Mouse (Mus musculus): ENCODE measurements around the gene Fam117b. TPM values are rescaled to one million over a fixed set of nuclear protein-coding genes. Genes with fewer than 3 reads are reported as not detected.
A peak's percentile ranks its signal among the peaks of the same experiment; 100 is the strongest.

The Fam117b gene
- total RNA-seq, 2 experiments from 2014 or later: 4.3 to 9.6 TPM

- DNase-seq (ENCODE audit: low spot score): peak; percentile 10
Observed at GRCm38 (mm10) chr1:59913195-59913868, 526 bp downstream of the Fam117b start.

DNA sequence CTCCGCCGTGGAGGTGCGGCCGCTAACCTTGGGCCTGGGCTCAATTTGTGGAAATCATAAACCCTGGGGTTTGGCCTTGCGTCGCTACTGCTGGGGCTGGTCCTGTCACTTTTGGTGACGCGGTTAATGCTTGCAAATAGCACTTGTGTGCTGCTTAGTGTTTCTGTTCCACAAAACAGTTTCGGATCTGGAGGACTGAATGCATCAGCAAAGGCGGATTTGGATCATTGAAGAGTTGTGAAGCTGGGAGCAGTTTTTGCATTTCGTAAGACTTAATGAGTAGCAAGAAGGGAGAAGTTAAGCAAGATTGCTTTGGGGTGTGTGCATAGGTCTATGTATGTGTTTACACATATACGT is 1.0 kb downstream of the Fam117b start:
- peak; percentile 27 for DNase-seq (ENCODE audit: low spot score)

- DNase-seq (ENCODE audit: low spot score): no peak
Observed at GRCm38 (mm10) chr1:59914799-59915198, 2.0 kb downstream of the Fam117b start.

GRCm38 (mm10) chr1:59915843-59916610 is 3.2 kb downstream of the Fam117b start:
- no peak for DNase-seq (ENCODE audit: low spot score)

DNA sequence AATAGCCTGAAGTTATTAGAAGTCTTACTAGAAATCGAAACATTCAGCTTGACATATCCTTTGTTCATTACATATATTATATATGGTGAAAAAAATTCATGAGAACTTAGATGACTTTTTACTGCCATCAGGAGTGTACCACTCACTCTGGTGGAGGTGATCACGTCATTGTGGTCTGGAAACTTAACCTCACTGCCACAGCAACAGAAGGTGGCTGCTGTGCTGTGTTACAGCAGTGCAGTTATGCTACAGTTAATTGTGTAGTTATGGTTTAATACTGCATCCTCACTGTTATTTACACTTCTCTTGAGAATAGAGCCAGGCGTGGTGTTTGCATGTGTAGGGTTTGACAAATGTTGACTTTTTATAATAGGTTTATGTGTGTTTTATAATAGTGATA is 4.6 kb downstream of the Fam117b start:
- no peak for DNase-seq (ENCODE audit: low spot score)

DNA sequence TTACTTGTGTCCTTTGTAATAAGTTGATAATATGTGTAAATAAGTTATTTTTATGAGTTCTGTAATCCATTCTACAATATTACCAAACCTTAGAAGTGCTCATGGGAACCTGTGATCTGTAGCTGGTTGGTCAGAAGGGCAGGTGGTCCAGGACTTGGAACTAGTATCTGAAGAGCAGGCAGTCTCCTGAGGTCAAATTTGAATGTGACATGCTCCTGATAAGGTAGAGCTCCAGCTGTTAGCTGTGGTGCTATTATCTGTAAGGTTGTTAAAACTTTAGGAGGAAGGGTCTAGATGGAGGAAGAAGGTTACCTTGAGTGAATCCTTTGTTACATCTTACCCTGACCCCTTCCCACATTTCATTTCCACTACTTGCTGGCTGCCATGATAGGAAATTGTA is 5.3 kb downstream of the Fam117b start:
- DNase-seq (ENCODE audit: low spot score): no peak

DNA sequence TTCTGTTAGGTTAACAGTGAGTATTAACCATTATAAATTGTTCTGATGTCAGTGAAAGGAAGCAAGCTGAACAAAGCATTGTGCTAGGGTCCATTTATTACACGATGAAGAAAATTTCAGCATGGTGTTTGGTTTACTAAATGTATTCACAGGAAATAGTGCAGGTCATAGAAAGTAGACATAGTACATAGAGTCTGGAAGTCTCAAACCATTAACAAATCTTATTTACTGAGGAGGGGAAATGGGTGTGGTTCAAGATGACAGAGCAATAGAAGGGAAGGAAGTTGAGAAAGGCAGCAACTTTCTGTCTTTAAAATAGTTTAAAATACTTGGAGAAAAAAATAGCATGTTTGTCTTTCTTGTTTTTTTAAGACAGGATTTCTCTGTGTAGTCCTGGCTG is 10.4 kb downstream of the Fam117b start:
- no peak for DNase-seq (ENCODE audit: low spot score)

GRCm38 (mm10) chr1:59923673-59924072 is 10.9 kb downstream of the Fam117b start:
- DNase-seq (ENCODE audit: low spot score): no peak

GRCm38 (mm10) chr1:59924411-59924810 is 11.6 kb downstream of the Fam117b start:
- no peak for DNase-seq (ENCODE audit: low spot score)

DNA sequence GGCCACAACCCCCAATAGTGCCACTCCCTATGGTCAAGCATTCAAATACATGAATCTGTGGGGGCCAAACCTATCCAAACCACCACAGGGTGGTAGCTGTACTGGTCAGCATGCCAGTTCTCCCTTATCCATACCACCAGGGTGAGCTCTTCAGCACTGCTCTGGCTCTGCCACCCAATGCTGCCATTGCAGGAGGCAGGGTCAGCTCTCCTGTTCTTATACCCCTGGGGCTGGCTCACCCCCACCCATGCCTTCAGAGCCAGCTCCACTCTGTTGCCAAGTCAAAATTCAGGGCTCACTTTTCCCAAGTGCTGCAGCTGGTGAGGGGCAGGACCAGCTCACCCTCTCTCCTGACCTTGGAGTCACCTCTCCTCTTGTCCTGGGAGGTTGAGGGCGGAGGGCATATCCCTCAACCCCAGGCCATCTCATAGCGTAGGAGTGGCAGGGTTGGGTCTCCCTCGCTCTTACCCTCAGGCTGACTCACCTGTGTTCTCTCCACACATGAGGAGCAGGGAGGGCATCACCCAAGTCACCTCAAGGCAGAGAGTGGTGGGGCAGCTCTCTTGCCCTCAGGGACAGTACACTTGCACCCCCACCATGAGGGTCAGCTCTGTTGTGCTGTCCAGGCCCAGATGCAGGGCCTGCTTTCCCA is 13.3 kb downstream of the Fam117b start:
- no peak for DNase-seq (ENCODE audit: low spot score)

GRCm38 (mm10) chr1:59927131-59927680 is 14.4 kb downstream of the Fam117b start:
- DNase-seq (ENCODE audit: low spot score): no peak

DNA sequence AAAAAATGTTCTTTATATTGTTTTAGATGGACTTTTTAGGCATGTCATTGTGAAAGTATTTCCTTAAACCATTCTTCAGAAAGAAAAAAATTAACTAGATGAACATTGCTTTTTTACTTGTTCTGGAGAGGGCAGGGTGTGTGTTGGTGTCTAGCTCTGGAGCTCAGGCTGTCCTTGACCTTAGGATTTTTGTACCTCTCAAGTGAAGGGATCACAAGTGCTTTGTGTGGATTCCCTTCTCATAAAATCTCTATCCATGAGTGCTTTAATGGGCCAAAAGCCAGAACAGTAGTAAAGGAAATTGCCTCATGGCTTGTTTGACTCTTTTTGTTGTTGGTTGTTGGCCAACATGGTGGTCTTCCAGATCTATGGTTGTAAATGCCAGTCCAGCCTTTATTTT is 18.1 kb downstream of the Fam117b start:
- DNase-seq (ENCODE audit: low spot score): no peak

DNA sequence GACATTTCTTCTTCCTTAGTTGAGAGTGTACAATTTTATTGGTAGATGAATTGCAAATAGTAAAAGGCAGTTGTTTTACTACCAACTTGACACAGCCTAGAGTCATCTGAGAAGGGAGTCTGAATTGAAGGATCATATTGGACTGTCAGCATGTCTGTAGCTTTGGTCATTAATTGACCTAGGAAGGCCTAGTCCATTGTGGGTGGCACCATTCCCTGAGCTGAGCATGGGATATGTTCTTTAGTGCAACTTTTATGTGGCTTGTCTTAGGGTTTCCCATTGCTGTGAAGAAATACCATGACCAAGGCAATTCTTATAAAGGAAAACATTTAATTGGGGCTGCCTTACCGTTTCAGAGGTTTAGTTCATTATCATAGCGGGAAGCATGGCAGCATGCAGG is 20.2 kb downstream of the Fam117b start:
- DNase-seq (ENCODE audit: low spot score): no peak

DNA sequence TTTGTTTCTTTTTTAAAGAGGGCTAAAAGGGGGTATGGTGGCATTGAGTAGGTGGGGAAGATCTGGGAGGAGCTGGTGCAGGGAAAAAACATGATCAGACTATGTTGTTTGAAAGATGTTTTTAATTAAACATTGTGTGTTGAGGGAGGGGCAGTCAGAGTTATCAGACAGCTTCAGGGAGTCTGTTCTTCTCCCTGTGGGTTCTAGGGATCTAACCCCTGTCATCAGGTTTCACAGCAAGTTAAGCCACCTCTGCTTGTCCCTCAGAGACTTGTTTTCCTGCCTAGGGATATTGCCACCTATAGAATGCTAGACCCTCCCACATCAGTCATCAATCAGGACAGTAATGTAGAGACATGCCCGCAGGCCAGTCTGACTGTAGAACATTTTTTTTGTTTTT is 28.3 kb downstream of the Fam117b start:
- DNase-seq (ENCODE audit: low spot score): no peak

DNA sequence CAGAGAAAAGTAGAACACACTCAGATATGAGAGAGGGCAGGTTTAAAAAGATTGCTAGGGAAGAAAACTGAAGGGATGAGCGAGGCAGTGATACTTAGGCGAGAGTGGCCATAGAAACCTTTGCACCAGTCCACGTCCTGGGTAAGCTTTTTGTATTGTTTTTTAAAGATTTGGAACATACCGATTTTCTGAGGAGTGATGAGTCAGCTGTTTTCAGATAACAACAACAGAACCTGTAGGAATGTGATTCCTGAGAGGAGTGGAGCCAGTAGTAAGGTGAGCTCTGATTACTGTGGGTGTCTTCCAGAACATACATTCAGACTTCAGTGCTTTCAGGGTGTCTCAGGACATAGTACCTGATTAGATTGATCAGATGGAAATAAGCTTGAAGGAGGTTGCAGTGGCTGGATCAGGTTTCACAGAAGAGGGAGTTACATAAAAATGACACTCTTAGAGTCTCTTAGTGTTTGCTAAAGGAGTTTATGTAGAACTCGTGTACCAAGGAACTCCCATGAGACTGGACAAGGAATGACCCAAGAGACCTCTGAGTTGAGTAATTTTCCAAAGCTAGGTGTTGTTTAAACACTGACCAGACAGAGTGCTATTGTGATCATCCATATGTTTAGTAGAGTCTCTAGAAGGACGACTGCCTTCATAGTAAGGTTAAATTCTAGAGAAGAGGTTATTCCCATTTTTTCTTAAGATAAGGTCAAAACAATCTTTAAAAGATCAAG is 29.4 kb downstream of the Fam117b start:
- no peak for DNase-seq (ENCODE audit: low spot score)

DNA sequence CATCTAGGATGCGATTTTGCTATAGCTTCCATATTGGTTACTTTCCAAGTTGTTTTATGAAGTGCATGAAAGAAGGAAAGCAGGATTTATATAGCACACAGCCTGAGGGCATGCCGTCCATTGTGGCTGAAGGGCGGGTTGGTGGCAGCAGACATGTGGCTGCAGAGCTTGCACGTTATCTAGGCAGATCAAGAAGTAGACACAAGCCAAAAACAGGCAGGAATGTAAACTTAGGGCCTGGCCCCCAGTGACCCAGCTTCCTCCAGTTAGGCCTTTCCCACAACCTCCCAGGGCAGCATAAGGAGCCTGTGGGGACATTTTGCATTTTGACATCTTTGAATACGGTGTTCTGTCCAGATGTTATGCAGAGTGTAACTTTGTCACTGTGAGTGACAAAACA is 31.0 kb downstream of the Fam117b start:
- no peak for DNase-seq (ENCODE audit: low spot score)

DNA sequence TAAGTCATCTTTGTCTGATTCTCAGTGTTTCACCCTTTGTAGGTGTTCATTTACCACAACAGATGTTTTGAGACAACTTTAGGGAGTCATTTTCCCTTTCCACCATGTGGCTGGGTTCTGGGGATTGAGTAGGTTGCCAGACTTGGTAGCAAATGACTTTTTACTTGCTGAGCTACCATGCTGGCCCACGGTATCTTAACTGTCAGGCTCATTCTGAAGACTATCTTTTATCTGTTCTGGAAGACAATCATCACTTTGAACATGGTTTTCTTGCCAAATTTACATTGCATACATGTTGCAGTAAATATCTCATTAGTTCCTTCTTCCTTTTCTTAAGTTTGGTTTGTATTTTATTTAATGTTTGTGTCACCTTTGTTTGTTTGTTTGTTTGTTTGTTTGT is 33.2 kb downstream of the Fam117b start:
- DNase-seq (ENCODE audit: low spot score): no peak

- DNase-seq (ENCODE audit: low spot score): no peak
Observed at GRCm38 (mm10) chr1:59947509-59947908, 34.7 kb downstream of the Fam117b start.

- DNase-seq (ENCODE audit: low spot score): no peak
Observed at GRCm38 (mm10) chr1:59957206-59957605, 44.4 kb downstream of the Fam117b start.

GRCm38 (mm10) chr1:59959941-59960340 is 47.1 kb downstream of the Fam117b start:
- DNase-seq (ENCODE audit: low spot score): no peak

- no peak for DNase-seq (ENCODE audit: low spot score)
Observed at GRCm38 (mm10) chr1:59966171-59966785, 53.5 kb downstream of the Fam117b start.
